Mouse (Mus musculus): ENCODE measurements at regions not wholly inside any gene's neighbourhood (a gene's known extent, or its start where the extent isn't known, plus 50 kb on each side); places are given as distances from the start of the nearest gene placed in this dataset.

- no peak for TF ChIP-seq CTCF (IDR thresholded peaks at IDR 0.05; ENCODE audit: low read depth)
- TF ChIP-seq EP300 (IDR thresholded peaks at IDR 0.05; ENCODE audit: low read depth): no peak
Measured at GRCm38 (mm10) chr9:47372296-47372695, 157.7 kb upstream of the Cadm1 start.
